Mouse (Mus musculus) forebrain, embryonic 11.5 days (tissue): ENCODE data around the gene Pkd1l1. TPM values are rescaled to one million over a fixed set of nuclear protein-coding genes. Genes with fewer than 3 reads are reported as not detected.

Experiments used
- ATAC-seq: fragments of 200-750 bp; cut with Nextera tagmentation; replicated peaks from 2 replicates; pipeline ENCODE4 v1.8.0; 2017; ENCODE audit warnings: moderate TSS enrichment; ENCODE audit not compliant: low FRiP score
- DNase-seq: peaks from one replicate; pipeline ENCODE4 v3.0.0-alpha.2; 2017; ENCODE audit warnings: low spot score
- H3K27ac ChIP-seq: fragments of 300-500 bp; sonication (generic); 2 replicates; pipeline ENCODE4 v1.5.1; 2014; ENCODE audit warnings: low read depth, low read length
- H3K27me3 ChIP-seq: fragments of 300-500 bp; sonication (generic); 2 replicates; pipeline ENCODE4 v1.6.1; 2014; ENCODE audit warnings: mild to moderate bottlenecking, low read length, mixed read lengths; ENCODE audit not compliant: control insufficient read depth, insufficient read depth
- H3K36me3 ChIP-seq: fragments of 300-500 bp; sonication (generic); 2 replicates; pipeline ENCODE4 v1.6.1; 2014; ENCODE audit warnings: mild to moderate bottlenecking, low read length, moderate library complexity, mixed read lengths; ENCODE audit not compliant: control insufficient read depth, insufficient read depth
- H3K4me1 ChIP-seq: fragments of 300-500 bp; sonication (generic); replicated peaks from 2 replicates; pipeline ENCODE4 v1.6.1; 2014; ENCODE audit warnings: low read length, mixed read lengths; ENCODE audit not compliant: control insufficient read depth, insufficient read depth
- H3K4me2 ChIP-seq: fragments of 300-500 bp; sonication (generic); 2 replicates; pipeline ENCODE4 v1.6.1; 2014; ENCODE audit warnings: low read depth, mild to moderate bottlenecking, low read length, moderate library complexity, mixed read lengths; ENCODE audit not compliant: severe bottlenecking
- H3K4me3 ChIP-seq: fragments of 300-500 bp; sonication (generic); 2 replicates; pipeline ENCODE4 v1.5.1; 2014; ENCODE audit warnings: low read depth, low read length
- H3K9ac ChIP-seq: fragments of 300-500 bp; sonication (generic); 2 replicates; pipeline ENCODE4 v1.6.1; 2014; ENCODE audit warnings: low read length
- H3K9me3 ChIP-seq: fragments of 300-500 bp; sonication (generic); 2 replicates; pipeline ENCODE4 v1.6.1; 2016; ENCODE audit warnings: low read length, mixed read lengths; ENCODE audit not compliant: control insufficient read depth
- WGBS: fragments of 180-500 bp; shearing (Covaris S2); extraction: QIAGEN DNeasy Blood & Tissue Kit; methylation state at CpG from one replicate; pipeline ENCODE4 v1.1.7; 2014; 5-methylcytosine and 5-hydroxymethylcytosine counted together
- polyA plus RNA-seq: library from polyadenylated mRNA; unstranded; fragments of >200 nt; fragmentation: Nextera tagmentation; extraction: Ambion mirVana; gene quantifications from 2 replicates; pipeline ENCODE4 v1.2.1, GENCODE M21; 2014

Gene Pkd1l1
- polyA plus RNA-seq, 1 experiment from 2014 or later = not detected

- no peaks in the 10 kb centered on the region for H3K27me3 ChIP-seq
- H3K4me3 ChIP-seq = no peak overlapping the region
- no peak for ATAC-seq
- H3K9me3 ChIP-seq = no peaks in the 10 kb centered on the region
- H3K36me3 ChIP-seq = no peaks in the 10 kb centered on the region
- H3K9ac ChIP-seq = no peak overlapping the region
- no peak overlapping the region for H3K4me2 ChIP-seq
- no peak for DNase-seq
- H3K27ac ChIP-seq = no peak overlapping the region
- WGBS = 92% methylated on average over 4 of the region's 4 CpGs
- no peaks in the 10 kb centered on the region for H3K4me1 ChIP-seq
Observed at GRCm38 (mm10) chr11:8882793-8883192, 90.3 kb downstream of the Pkd1l1 start.

- no peak for DNase-seq
- ATAC-seq = no peak
Observed at GRCm38 (mm10) chr11:8881521-8881920, 91.5 kb downstream of the Pkd1l1 start.

GRCm38 (mm10) chr11:8870115-8870514 is 103.0 kb downstream of the Pkd1l1 start:
- H3K4me1 ChIP-seq = no peaks in the 10 kb centered on the region
- no peak for DNase-seq
- no peaks in the 10 kb centered on the region for H3K9me3 ChIP-seq
- no peaks in the 10 kb centered on the region for H3K36me3 ChIP-seq
- no peak for ATAC-seq
- H3K27ac ChIP-seq = no peak overlapping the region
- no peak overlapping the region for H3K4me3 ChIP-seq
- no peaks in the 10 kb centered on the region for H3K27me3 ChIP-seq
- WGBS = 92% methylated on average over 5 of the region's 5 CpGs
- no peak overlapping the region for H3K4me2 ChIP-seq
- H3K9ac ChIP-seq = no peak overlapping the region

More at GRCm38 (mm10) chr11:8881521-8881920, 91.5 kb downstream of the Pkd1l1 start:
- Histone ChIP-seq H3K4me3 (no peak overlapping the region), H3K4me1 (no peaks in the 10 kb centered on the region), H3K36me3 (no peaks in the 10 kb centered on the region), H3K27ac (no peak overlapping the region), H3K9me3 (no peaks in the 10 kb centered on the region), H3K4me2 (no peak overlapping the region), H3K9ac (no peak overlapping the region), H3K27me3 (no peaks in the 10 kb centered on the region)
- 59% methylated on average over 2 of the region's 2 CpGs for WGBS

GRCm38 (mm10) chr11:8866021-8866420 is 107.0 kb downstream of the Pkd1l1 start:
- H3K4me3 ChIP-seq = no peak overlapping the region
- no peaks in the 10 kb centered on the region for H3K4me1 ChIP-seq
- 91% methylated on average over 7 of the region's 7 CpGs for WGBS
- DNase-seq (no peak), ATAC-seq (no peak)
- no peaks in the 10 kb centered on the region for H3K36me3 ChIP-seq
- no peak overlapping the region for H3K4me2 ChIP-seq
- H3K27me3 ChIP-seq = no peaks in the 10 kb centered on the region
- no peak overlapping the region for H3K9ac ChIP-seq
- no peaks in the 10 kb centered on the region for H3K9me3 ChIP-seq
- no peak overlapping the region for H3K27ac ChIP-seq

GRCm38 (mm10) chr11:8863955-8864675 is 109.0 kb downstream of the Pkd1l1 start:
- DNase-seq (peak; percentile 35), ATAC-seq (peak; percentile 78)
- Histone ChIP-seq H3K9ac (no peak overlapping the region), H3K27me3 (no peaks in the 10 kb centered on the region), H3K9me3 (no peaks in the 10 kb centered on the region), H3K4me2 (no peak overlapping the region), H3K4me3 (no peak overlapping the region), H3K4me1 (no peaks in the 10 kb centered on the region), H3K36me3 (no peaks in the 10 kb centered on the region), H3K27ac (no peak overlapping the region)
- WGBS = 70% methylated on average over 8 of the region's 8 CpGs

- Histone ChIP-seq H3K4me3 (no peak overlapping the region), H3K9me3 (no peaks in the 10 kb centered on the region), H3K4me1 (no peaks in the 10 kb centered on the region), H3K27me3 (no peaks in the 10 kb centered on the region), H3K4me2 (no peak overlapping the region), H3K9ac (no peak overlapping the region), H3K36me3 (no peaks in the 10 kb centered on the region), H3K27ac (no peak overlapping the region)
- DNase-seq (peak; percentile 48), ATAC-seq (no peak)
- WGBS = 86% methylated on average over 4 of the region's 4 CpGs
Observed at GRCm38 (mm10) chr11:8862426-8862825, 110.6 kb downstream of the Pkd1l1 start.

GRCm38 (mm10) chr11:8861978-8862377 is 111.1 kb downstream of the Pkd1l1 start:
- no peak overlapping the region for H3K9ac ChIP-seq
- ATAC-seq (no peak), DNase-seq (peak; percentile 4)
- no peak overlapping the region for H3K27ac ChIP-seq
- no peaks in the 10 kb centered on the region for H3K4me1 ChIP-seq
- no peaks in the 10 kb centered on the region for H3K36me3 ChIP-seq
- H3K27me3 ChIP-seq = no peaks in the 10 kb centered on the region
- H3K9me3 ChIP-seq = no peaks in the 10 kb centered on the region
- no peak overlapping the region for H3K4me2 ChIP-seq
- no peak overlapping the region for H3K4me3 ChIP-seq
- 86% methylated on average over 4 of the region's 4 CpGs for WGBS

GRCm38 (mm10) chr11:8860878-8861277 is 112.2 kb downstream of the Pkd1l1 start:
- ATAC-seq = no peak
- no peaks in the 10 kb centered on the region for H3K4me1 ChIP-seq
- no peak overlapping the region for H3K9ac ChIP-seq
- peak; percentile 49 for DNase-seq
- no peaks in the 10 kb centered on the region for H3K27me3 ChIP-seq
- H3K4me2 ChIP-seq = no peak overlapping the region
- no peaks in the 10 kb centered on the region for H3K36me3 ChIP-seq
- H3K4me3 ChIP-seq = no peak overlapping the region
- no peak overlapping the region for H3K27ac ChIP-seq
- H3K9me3 ChIP-seq = no peaks in the 10 kb centered on the region
- 26% methylated on average over 3 of the region's 3 CpGs for WGBS

GRCm38 (mm10) chr11:8859868-8860267 is 113.2 kb downstream of the Pkd1l1 start:
- Histone ChIP-seq H3K4me1 (no peaks in the 10 kb centered on the region), H3K27me3 (no peaks in the 10 kb centered on the region), H3K9ac (no peak overlapping the region), H3K27ac (no peak overlapping the region), H3K4me2 (no peak overlapping the region), H3K4me3 (no peak overlapping the region), H3K9me3 (no peaks in the 10 kb centered on the region), H3K36me3 (no peaks in the 10 kb centered on the region)
- ATAC-seq (no peak), DNase-seq (peak; percentile 75)
- 29% methylated on average over 5 of the region's 5 CpGs for WGBS
